Mouse (Mus musculus) midbrain, embryonic 16.5 days (tissue): Measurements from ENCODE around the gene Tmem132d. TPM values are rescaled to one million over a fixed set of nuclear protein-coding genes. Genes with fewer than 3 reads are reported as not detected.

ENCODE experiments used
- ATAC-seq: fragments of 200-750 bp; cut with Nextera tagmentation; 2 replicates; pipeline ENCODE4 v1.8.0; 2017; ENCODE audit warnings: moderate TSS enrichment
- H3K27ac ChIP-seq: fragments of 300-500 bp; sonication (generic); 2 replicates; pipeline ENCODE4 v1.5.1; 2014; ENCODE audit warnings: mild to moderate bottlenecking, low read length, mixed read lengths
- H3K27me3 ChIP-seq: fragments of 300-500 bp; sonication (generic); 2 replicates; pipeline ENCODE4 v1.6.1; 2014; ENCODE audit warnings: low read depth, low read length, mixed read lengths; ENCODE audit not compliant: control insufficient read depth, insufficient read depth
- H3K36me3 ChIP-seq: fragments of 300-500 bp; sonication (generic); 2 replicates; pipeline ENCODE4 v1.6.1; 2014; ENCODE audit warnings: mild to moderate bottlenecking, low read length, moderate library complexity, mixed read lengths; ENCODE audit not compliant: control insufficient read depth, insufficient read depth
- H3K4me1 ChIP-seq: fragments of 300-500 bp; sonication (generic); 2 replicates; pipeline ENCODE4 v1.6.1; 2014; ENCODE audit warnings: mild to moderate bottlenecking, low read length, mixed read lengths; ENCODE audit not compliant: control insufficient read depth, insufficient read depth
- H3K4me2 ChIP-seq: fragments of 300-500 bp; sonication (generic); 2 replicates; pipeline ENCODE4 v1.6.1; 2014; ENCODE audit warnings: mild to moderate bottlenecking, low read length, mixed read lengths
- H3K4me3 ChIP-seq: fragments of 300-500 bp; sonication (generic); 2 replicates; pipeline ENCODE4 v1.5.1; 2014; ENCODE audit warnings: low read depth, mild to moderate bottlenecking, low read length, moderate library complexity, mixed read lengths
- H3K9ac ChIP-seq: fragments of 300-500 bp; sonication (generic); 2 replicates; pipeline ENCODE4 v1.6.1; 2014; ENCODE audit warnings: low read depth, low read length, mixed read lengths
- H3K9me3 ChIP-seq: fragments of 300-500 bp; sonication (generic); replicated peaks from 2 replicates; pipeline ENCODE4 v1.6.1; 2014; ENCODE audit warnings: mild to moderate bottlenecking, low read length, mixed read lengths; ENCODE audit not compliant: control insufficient read depth, poor library complexity, severe bottlenecking
- WGBS: fragments of 180-500 bp; shearing (Covaris S2); extraction: QIAGEN DNeasy Blood & Tissue Kit; methylation state at CpG from one replicate; pipeline ENCODE4 v1.1.7; 2014; 5-methylcytosine and 5-hydroxymethylcytosine counted together
- polyA plus RNA-seq: library from polyadenylated mRNA; unstranded; fragments of >200 nt; fragmentation: Nextera tagmentation; extraction: Ambion mirVana; gene quantifications from 2 replicates; pipeline ENCODE4 v1.2.1, GENCODE M21; 2015

Gene Tmem132d
- polyA plus RNA-seq, 1 experiment from 2014 or later = 3.3 TPM

- Histone ChIP-seq H3K4me1 (peaks cover 4% of the 10 kb centered on the region), H3K9me3 (no peaks in the 10 kb centered on the region), H3K27ac (no peak overlapping the region), H3K9ac (no peak overlapping the region), H3K27me3 (no peaks in the 10 kb centered on the region), H3K4me2 (no peak overlapping the region), H3K36me3 (no peaks in the 10 kb centered on the region), H3K4me3 (no peak overlapping the region)
- WGBS = 41% methylated on average over 6 of the region's 6 CpGs
- ATAC-seq = no peak
Measured at GRCm38 (mm10) chr5:127979329-127980002, 453.4 kb downstream of the Tmem132d start.

GRCm38 (mm10) chr5:127976661-127977060 lies 456.2 kb downstream of the Tmem132d start:
- no peak overlapping the region for H3K27ac ChIP-seq
- 13% methylated on average over 10 of the region's 10 CpGs for whole genome bisulfite sequencing

GRCm38 (mm10) chr5:127965700-127966099 lies 467.2 kb downstream of the Tmem132d start:
- 90% methylated on average over 3 of the region's 3 CpGs for WGBS
- no peak overlapping the region for H3K4me2 ChIP-seq
- no peak for ATAC-seq
- H3K9ac ChIP-seq = no peak overlapping the region
- no peak overlapping the region for H3K27ac ChIP-seq
- H3K4me1 ChIP-seq = no peaks in the 10 kb centered on the region
- no peak overlapping the region for H3K4me3 ChIP-seq
- no peaks in the 10 kb centered on the region for H3K27me3 ChIP-seq
- H3K9me3 ChIP-seq = no peaks in the 10 kb centered on the region
- no peaks in the 10 kb centered on the region for H3K36me3 ChIP-seq

More at GRCm38 (mm10) chr5:127976661-127977060, 456.2 kb downstream of the Tmem132d start:
- Histone ChIP-seq H3K9ac (no peak overlapping the region), H3K4me3 (no peak overlapping the region), H3K4me1 (peaks cover 4% of the 10 kb centered on the region), H3K4me2 (peak overlapping the region; percentile 18), H3K9me3 (no peaks in the 10 kb centered on the region), H3K36me3 (no peaks in the 10 kb centered on the region), H3K27me3 (no peaks in the 10 kb centered on the region)
- ATAC-seq = no peak

- Histone ChIP-seq H3K9me3 (no peaks in the 10 kb centered on the region), H3K4me1 (no peaks in the 10 kb centered on the region), H3K4me2 (no peak overlapping the region), H3K9ac (no peak overlapping the region), H3K27me3 (no peaks in the 10 kb centered on the region), H3K36me3 (no peaks in the 10 kb centered on the region), H3K27ac (no peak overlapping the region), H3K4me3 (no peak overlapping the region)
- 91% methylated on average over 4 of the region's 4 CpGs for WGBS
- no peak for ATAC-seq
Measured at GRCm38 (mm10) chr5:127962656-127963055, 470.2 kb downstream of the Tmem132d start.

GRCm38 (mm10) chr5:127956511-127957097 lies 476.3 kb downstream of the Tmem132d start:
- no peak overlapping the region for H3K9ac ChIP-seq
- H3K4me2 ChIP-seq = no peak overlapping the region
- H3K4me1 ChIP-seq = peaks cover 2% of the 10 kb centered on the region; the same call in 1 of the 2 replicates
- no peak overlapping the region for H3K4me3 ChIP-seq
- no peak overlapping the region for H3K27ac ChIP-seq
- WGBS = 68% methylated on average over 17 of the region's 17 CpGs
- ATAC-seq = no peak
- H3K27me3 ChIP-seq = no peaks in the 10 kb centered on the region
- no peaks in the 10 kb centered on the region for H3K36me3 ChIP-seq
- no peaks in the 10 kb centered on the region for H3K9me3 ChIP-seq

GRCm38 (mm10) chr5:127954231-127954790 lies 478.6 kb downstream of the Tmem132d start:
- Histone ChIP-seq H3K9ac (no peak overlapping the region), H3K4me2 (no peak overlapping the region), H3K9me3 (no peaks in the 10 kb centered on the region), H3K4me3 (no peak overlapping the region), H3K36me3 (no peaks in the 10 kb centered on the region), H3K27ac (no peak overlapping the region), H3K27me3 (no peaks in the 10 kb centered on the region), H3K4me1 (peaks cover 2% of the 10 kb centered on the region; the same call in 1 of the 2 replicates)
- WGBS = 71% methylated on average over 16 of the region's 16 CpGs
- no peak for ATAC-seq

GRCm38 (mm10) chr5:127952800-127953199 lies 480.1 kb downstream of the Tmem132d start:
- H3K4me1 ChIP-seq = peaks cover 2% of the 10 kb centered on the region; the same call in 1 of the 2 replicates
- no peak overlapping the region for H3K9ac ChIP-seq
- no peaks in the 10 kb centered on the region for H3K27me3 ChIP-seq
- WGBS = 60% methylated on average over 6 of the region's 6 CpGs
- no peaks in the 10 kb centered on the region for H3K9me3 ChIP-seq
- H3K4me2 ChIP-seq = no peak overlapping the region
- no peak overlapping the region for H3K27ac ChIP-seq
- no peaks in the 10 kb centered on the region for H3K36me3 ChIP-seq
- ATAC-seq = no peak
- H3K4me3 ChIP-seq = no peak overlapping the region

- no peak for ATAC-seq
- WGBS = 64% methylated on average over 4 of the region's 4 CpGs
Measured at GRCm38 (mm10) chr5:127950574-127950973, 482.3 kb downstream of the Tmem132d start.

GRCm38 (mm10) chr5:127947275-127947674 lies 485.6 kb downstream of the Tmem132d start:
- Histone ChIP-seq H3K9ac (no peak overlapping the region), H3K4me2 (no peak overlapping the region), H3K27me3 (no peaks in the 10 kb centered on the region), H3K9me3 (no peaks in the 10 kb centered on the region), H3K27ac (no peak overlapping the region), H3K4me1 (no peaks in the 10 kb centered on the region; the same call in 1 of the 2 replicates), H3K36me3 (no peaks in the 10 kb centered on the region), H3K4me3 (no peak overlapping the region)
- no peak for ATAC-seq
- 45% methylated on average over 8 of the region's 8 CpGs for WGBS

More at GRCm38 (mm10) chr5:127950574-127950973, 482.3 kb downstream of the Tmem132d start:
- Histone ChIP-seq H3K27me3 (no peaks in the 10 kb centered on the region), H3K9ac (no peak overlapping the region), H3K4me2 (no peak overlapping the region), H3K36me3 (no peaks in the 10 kb centered on the region), H3K9me3 (no peaks in the 10 kb centered on the region), H3K4me1 (no peaks in the 10 kb centered on the region; the same call in 1 of the 2 replicates), H3K27ac (no peak overlapping the region), H3K4me3 (no peak overlapping the region)
